Mouse (Mus musculus) layer of hippocampus, postnatal 10 days (tissue): ENCODE results near the gene Ap4e1. TPM values are rescaled to one million over a fixed set of nuclear protein-coding genes. Genes with fewer than 3 reads are reported as not detected.

ENCODE experiments used
- DNase-seq, 2 experiments: peaks; one replicate each; pipeline ENCODE4 v3.0.0; 2021; ENCODE audit warnings: low spot score in 2 of 2
- long read RNA-seq: library from polyadenylated mRNA; stranded (forward); transcript quantifications from one replicate; pipeline ENCODE4 v2.0.0, GENCODE M21; 2023
- total RNA-seq, 2 experiments: library from RNA; stranded (reverse); gene quantifications; 2 replicates each; pipeline ENCODE4 v1.2.3; 2021

The Ap4e1 gene
- total RNA-seq, result 10 to 100 TPM; 16.7 to 16.8 TPM
- long read RNA-seq, partial matches to known transcripts, result 1 of 1 reads
- long read RNA-seq, other reads (novel, unspliced or antisense), result 0 of 1 reads

DNA sequence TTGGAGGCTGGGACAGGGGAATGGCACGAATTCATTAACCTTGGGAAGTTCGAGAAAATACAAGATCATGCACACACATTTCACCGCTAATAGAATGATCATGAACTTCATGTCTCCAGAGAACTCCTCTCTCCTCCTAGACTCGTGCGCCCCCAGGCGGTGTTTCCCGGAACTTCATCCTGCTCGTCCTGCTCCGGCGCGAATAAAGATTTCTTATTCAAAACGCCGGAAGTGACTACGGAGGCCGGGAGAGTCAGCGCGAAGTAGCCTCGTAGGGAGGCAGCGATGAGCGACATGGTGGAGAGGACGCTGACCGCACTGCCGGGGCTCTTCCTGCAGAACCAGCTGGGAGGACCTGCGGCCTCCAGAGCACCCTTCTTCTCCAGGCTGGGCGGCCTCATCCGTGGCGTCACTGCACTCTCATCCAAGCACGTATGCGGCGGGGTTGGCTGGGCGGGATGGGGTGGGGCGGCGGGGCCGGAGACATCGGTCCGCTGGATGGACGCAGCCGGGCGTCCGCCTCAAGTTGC is at the start of gene Ap4e1:
TSS of gene Ap4e1 (plus strand) at position 249 of the 530 bp plus-strand sequence.
- DNase-seq, result peak; percentile 100

DNA sequence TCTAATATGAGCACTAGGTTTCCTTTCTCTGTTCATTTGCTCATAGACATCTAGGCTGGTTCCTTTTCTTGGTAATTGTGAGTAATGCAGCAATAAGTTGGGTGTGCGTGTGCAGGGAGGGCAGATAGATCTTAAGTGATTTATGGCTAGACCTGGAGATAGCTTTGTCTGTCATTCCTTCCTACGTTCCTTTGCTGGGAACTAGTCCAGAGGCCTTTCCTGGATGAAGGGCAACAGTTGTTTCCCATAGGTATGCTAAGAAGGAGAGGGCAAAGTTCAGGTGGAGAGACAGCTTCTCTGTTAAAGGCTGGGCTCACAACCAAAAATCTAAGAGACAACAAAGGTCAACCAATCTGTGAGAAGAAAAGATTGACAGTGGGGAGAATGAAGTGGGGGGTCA is 46.8 kb upstream of the Ap4e1 start:
- no peak for DNase-seq

DNA sequence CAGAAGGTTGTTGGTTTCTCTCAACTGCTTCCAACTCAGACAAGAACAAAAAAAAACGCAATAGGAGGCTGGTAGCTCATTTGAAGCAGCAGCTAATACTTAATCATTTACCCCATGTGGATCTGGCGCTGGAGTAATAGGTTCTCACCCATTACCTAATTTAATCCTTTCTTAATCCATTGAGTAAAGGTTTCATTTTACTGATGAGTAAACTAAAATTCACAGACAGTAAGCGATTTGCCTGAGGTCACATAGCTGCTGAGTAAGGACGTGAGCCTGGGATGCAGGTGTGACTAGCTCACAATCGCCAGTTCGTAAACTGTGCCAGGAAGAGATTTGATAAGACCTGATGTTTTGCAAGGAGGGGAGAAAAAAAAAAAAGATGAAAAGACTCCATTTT is 31.1 kb upstream of the Ap4e1 start:
- no peak for DNase-seq

DNA sequence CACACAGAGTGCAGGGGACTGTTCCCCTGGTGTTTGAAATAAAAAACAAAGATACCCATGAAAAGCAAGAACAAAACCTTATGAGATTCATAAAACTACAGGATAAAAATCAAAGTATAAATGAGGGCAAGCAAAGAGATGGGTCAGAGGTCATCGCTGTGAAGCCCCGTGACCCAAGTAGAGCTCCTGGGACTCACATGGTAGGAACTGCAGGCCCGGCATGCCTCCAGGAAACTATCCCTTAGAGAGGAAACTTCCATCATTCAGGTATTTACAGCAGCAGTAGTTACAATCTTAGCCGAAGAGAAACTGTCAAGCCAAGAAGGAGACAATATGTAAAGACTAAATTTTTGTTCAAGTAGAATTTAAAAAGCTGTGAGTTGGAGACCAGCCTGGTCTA is 25.3 kb upstream of the Ap4e1 start:
- no peak for DNase-seq

DNA sequence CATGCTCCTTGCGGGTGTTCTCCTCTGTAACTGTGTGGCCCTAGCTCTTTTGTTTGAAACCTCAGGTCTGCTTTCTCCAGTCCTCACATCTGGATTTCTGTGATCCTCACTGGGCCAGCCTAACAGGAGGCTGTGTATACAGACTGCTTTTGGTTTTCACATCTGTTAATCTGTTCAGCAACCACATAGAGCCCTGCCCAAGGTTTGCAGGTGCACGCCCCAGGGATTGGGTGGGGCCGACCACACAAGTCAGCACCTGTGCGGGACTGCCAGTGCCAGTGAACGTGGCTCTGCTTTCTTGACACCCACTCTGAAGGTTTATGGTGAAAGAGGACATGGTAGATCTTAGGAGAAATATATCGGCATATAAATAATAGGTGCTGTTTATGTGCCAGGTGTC is 18.6 kb upstream of the Ap4e1 start:
- no peak for DNase-seq

DNA sequence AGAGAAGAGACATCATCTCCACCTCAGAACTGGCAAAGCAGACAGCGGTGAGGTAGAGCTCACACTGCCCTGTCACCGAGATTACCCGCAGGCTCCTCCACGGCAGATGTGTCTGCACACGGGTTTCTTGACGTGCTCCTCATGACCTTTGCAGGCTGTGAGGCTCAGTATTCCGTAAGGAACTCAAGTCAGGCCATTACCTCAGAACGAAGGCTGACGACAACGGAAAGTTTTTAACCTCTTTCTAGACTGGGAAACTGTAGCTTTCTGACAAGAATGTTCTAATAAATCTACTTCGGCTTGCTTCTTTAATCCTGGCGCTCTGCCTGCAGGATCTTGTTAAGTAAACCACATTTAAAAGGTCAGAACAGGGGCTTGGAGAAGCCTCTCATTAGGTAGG is 15.8 kb upstream of the Ap4e1 start:
- DNase-seq, result no peak

DNA sequence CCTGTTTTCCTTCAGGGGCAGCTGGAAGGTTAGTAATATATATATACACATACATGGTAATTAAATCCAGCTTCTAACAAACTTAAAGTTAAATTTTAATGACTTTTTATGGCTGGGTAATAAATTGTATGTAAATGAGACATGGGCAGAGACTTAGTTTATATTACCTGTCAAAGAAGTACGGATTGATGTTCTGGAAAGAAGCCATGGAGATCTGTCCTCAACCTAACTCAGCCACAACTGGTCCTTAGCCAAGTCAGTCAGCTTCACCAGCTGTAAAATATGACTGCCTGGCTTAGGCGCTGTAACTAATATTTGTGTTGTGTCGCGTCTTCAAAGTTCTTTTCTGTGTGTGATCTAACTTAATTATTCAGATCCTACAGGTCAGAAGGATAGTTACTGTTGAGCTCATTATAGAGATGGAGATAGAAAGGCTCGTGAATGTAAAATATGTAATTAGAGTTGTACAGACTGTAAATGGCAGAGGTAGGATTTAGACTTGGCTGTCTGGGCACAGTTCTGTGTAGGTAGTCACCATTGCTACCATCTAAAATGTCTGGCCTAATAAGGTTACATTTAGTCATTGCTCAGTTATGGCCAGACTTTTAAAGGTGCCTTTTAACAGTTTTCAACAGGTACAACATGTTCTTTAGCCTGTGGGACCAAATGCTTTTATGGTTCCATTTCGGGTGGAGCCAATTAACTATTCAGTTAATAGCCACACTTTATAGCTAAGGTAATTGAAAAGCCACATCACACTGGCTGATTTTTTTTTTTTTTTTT is 13.9 kb upstream of the Ap4e1 start:
- DNase-seq, result no peak

DNA sequence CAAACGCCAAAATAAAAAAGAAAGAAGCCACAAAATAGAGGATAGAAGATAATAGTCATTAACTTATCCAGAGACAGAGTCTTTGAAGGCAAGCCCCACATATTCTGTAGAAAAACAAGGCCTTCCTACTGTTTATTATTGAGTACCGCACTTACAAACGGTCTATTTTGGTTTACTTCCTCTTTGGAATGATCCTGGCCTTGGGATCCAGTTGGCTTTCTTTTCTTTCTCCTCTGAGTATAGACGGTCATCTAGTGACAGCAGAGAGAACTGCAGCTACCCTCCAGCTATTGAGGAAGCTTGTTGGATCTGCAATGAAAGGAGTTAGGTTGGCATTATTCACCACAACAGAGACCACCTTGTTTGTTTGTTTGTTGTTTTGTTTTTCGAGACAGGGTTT is 11.8 kb upstream of the Ap4e1 start:
- DNase-seq, result peak; percentile 50 to 61

DNA sequence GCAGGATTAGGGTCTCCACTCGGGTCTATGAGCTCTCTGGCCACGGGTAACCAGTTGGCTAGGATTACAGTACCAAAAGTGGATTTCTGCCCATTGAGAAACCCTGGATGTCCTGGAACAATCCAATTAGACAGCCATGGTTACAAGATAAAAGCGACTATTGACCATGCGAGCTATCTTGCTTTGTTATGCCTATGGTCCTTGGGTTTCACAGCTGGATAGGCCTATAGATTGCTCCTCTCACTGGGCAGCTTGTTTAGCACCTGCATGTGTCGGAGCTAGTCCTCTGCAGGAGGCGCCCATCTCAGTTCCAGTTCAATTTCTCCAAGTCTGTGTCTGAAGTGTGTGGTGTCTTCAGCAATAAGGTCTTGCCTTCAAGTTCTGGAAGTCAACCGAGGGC is 10.3 kb upstream of the Ap4e1 start:
- DNase-seq, result no peak

DNA sequence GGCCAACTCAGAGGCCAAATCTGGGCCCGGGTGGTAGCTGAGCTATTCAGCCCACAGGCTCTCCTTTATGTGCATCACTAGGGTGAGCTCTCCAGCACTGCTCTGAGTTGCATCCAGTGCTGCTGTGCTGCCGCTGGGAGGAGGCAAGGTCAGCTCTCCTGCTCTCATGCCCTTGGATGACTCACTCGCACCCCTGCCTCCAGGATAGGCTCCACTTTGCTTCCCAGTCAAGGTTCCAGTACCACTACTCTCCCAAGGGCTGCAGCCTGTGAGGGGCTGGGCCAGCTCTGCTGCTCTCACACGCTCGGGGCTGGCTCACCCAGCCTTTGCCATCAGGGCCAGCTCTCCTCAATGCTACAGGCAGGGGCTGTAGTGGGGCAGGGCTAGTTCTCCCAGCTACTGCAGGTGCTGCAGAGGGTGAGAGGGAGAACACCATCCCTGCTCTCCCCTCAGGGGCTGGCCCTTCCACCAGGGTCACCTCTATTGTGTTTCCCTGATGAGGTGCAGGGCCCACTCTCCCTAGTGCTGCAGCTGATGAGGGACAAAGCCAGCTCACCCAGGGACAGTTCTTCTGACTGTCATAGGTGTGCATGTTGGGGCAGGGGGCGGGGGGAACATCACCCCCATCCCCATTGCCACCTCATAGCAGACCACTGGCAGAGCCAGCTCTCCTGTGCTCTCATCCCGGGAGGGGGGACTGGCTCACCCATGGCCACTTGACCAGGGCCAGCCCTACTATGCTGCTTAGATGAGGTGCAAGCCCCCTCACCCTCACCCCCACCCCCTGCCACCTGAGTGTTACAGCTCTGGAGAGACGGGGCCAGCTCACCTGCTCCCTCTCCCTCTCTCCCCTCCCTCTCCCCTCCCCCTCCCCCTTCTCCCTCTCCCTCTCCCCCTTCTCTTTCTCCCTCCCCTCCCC is 7.9 kb upstream of the Ap4e1 start:
- DNase-seq, result no peak

DNA sequence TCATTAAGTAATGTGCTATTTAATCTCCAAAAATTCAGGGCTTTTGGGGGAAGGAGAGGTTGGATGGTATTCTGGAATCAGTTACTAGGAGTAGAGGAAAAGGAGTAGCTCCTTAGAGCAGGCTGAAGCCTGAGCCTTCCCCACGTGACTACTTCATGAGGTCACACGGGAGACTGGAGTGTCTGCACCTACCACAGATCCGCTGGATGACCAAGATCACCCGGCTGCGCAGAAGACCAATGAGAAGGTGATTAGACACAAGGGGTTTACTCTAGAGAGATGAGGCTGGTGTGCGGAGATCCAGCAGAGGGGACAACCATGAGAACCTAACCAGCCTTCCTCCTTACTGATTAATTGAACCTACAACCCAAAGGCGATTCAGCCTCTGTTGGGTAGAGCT is 4.5 kb upstream of the Ap4e1 start:
- DNase-seq, result no peak

DNA sequence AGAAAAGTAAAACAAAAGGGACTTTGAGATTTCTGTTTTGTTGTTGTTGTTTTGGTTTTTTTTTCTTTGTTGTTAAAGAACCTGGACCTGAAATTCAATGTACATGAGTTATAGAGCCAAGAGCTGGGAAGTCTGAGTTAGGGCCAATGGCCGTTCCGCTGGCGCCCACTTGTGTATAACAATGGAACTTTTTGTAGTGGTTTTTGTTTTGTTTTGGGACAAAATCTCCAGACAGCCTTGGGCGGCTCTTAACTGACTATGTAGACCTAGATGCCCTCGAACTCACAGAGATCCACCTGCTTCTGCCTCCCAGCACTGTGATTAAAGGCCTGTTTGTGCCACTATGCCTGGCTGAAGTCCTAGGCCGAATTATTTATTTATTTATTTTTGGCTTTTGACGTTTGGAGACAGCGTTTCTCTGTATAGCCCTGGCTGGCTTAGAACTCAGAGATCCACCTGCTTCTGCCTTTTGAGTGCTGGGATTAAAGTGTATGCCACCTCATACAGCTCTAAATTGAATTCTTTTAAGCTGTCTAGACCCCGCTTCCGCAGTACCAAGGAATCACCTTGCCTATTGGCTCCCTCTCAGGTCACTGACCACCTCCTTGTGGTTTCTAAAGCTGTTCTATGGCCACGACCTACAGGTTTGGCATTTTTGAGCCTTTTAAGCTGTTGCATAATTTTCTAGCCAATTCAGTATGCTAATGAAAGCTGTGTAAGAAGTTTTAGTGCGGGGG is 1.7 kb upstream of the Ap4e1 start:
- peak; percentile 25 to 32 for DNase-seq

DNA sequence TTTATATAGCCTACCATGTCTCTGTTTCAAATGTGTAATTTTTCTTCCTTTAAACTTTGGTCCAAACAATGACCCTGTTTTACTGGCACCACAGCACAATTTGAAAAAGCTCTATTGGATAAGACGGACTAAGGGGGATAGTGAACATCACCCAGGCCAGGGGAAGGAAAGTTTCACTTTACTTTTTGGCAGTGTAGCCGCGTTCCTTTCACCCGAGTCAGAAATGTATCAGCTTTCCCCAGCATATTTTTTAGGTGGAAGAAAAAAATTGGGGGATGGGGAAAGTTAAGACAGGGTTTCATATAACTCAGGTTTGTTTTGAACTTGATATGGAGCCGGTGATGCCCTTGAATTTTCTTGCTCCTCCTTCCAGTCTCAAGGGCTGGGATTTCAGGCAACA is 1.0 kb upstream of the Ap4e1 start:
- no peak for DNase-seq

DNA sequence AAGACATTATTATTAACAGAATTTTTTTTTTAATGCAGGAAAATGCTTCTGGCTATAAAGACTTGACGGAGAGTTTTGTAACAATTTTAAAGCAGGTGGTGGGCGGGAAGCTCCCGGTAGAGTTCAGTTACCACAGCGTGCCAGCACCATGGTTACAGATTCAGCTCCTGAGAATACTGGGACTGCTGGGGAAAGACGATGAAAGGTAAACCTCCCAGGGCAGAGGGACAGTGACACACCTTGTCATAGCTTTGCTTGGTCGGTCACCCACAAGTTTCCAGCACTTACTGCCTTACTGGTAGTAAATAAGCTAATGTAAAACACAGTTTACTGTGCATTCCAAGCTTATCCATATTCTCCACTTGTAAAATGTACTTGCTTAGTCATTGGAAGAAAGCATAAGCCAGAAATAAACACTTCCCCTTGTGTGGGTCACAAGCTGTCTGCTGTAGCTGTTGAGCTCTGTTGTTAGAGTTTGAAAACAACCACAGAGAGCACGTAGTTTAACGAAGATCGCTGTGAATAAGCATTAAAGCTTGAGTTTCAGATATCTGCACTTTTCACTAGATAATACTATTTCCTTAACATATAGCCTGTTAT is 26.6 kb downstream of the Ap4e1 start:
- peak in 1 of 2 experiments; percentile 4 for DNase-seq

DNA sequence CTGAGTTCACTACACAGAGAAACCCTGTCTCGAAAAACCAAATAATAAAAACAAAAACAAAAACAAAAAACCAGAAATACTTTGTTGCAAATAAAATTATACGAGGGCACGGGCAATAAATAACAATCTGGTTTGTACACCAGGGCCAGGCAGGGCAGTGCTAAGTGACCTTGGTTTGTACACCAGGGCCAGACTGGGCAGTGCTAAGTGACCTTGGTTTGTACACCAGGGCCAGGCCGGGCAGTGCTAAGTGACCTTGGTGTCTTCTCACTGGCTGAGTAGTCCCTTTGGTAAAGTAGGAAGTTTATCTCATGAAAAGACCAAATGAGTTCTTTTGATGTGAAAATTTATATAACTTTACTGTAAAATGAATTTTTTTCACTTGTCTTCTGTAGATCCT is 28.8 kb downstream of the Ap4e1 start:
- no peak for DNase-seq

DNA sequence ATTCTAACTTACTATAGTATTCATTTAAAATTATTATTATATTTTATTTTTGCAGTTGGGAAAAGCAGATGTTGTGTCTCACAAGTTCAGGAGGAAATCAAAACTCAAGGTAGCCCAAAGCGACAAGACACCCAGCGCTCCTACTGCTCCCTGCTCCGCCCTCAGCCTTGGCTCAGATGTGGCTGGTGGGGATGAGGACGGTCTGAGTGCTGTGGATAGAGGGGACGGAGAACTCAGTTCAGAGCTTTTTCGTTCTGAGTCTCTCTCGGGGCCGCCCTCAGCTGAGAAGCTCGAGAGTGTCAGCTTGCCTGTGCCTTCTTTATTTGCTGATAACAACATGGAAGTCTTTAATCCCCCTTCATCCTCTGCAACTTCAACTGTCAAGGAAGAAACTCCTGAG is 53.0 kb downstream of the Ap4e1 start:
- DNase-seq, result no peak

DNA sequence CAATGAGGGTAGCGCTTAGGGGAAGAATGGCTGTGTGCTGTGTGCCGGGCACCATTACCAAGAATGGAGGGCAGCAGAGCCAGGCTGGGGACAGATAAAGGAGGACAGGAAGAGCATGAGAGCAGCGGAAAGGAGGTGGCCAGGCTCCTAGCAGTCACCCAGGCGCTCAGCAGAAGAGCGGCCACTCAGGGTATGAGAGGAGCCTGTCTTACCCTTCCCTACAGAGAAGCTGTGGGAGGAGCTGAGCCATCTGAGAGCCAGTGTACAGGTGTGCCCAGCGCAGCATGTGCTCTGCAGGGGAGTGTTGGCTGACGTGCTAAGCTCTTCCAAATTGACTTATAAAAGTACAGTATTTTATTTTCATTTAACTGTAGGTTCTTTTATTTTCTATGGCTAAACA is 60.3 kb downstream of the Ap4e1 start:
- no peak for DNase-seq

DNA sequence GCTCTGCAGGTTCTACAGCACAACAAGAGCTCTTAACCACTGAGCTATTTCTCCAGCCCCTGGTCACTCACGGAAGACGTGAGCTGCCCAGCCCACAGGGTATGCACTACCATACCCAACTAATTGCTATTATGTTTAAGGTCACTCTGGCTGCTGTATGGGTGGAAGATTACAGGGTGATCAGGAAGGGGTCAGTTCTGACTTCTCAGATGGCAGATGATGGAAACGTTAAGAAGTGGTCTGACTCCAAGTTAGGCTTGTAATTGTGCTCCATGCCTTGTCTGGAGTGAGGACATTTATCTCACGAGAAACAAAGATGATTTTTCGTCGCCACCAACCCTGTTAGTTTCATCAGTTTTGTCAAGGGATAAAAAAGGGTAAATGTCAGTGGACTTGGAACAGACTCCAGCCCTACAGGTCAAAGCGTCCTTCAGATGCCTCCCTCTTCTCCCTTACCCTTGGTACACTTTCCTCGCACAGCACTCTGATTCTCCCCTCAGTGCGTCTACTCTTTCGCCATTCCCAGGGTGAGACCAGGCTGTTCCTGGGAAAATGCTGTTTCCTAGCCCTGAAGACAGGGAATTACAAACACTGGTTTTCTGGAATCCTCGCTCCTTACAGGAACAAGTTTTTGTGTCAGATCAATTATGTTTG is 61.4 kb downstream of the Ap4e1 start:
- DNase-seq, result no peak

DNA sequence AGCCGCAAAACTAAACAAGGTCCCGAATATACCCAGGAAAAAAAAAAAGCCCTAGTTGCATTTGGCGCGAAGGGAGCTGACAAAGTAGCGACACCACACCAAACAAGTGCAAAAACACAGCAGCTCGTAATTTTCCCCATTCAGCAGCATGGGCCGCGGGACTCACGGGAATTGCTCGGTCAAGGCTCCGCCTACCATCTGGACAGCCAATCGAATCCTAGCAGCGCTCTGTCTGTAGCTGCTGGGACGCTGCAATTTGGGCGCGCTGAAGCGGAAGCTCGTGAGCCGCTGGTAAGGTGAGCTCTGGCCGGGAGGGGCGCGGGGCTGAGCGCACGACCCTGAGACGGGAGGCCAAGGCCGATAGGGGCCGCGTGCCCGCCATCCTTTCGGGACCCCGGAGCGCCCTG is 61.9 kb downstream of the Ap4e1 start, which contains the start of gene Blvra:
TSS of gene Blvra (plus strand) at position 231 of the 407 bp plus-strand sequence.
- DNase-seq, result peak; percentile 76 to 84

DNA sequence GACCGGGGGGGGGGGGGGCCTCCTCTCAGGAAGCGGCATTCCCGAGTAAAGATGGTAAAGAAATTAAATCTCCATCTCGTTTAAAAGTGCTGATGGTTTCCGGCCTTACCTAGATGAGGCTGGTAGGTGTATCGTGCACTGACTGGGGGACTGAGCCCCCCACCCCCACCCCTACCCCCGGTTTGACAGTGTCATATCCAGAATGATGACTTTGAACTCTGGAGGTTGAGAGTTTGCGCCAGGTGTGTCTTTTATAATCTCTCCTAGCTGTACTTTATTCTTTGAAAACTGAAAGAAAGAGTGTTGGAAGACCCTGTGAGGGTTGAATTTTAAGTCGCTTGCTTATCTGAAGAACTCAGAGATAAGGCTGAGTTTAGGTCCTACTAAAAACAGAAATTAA is 62.4 kb downstream of the Ap4e1 start:
- DNase-seq, result no peak
